Mouse (Mus musculus) bone marrow, adult 2 months (tissue): ENCODE measurements around the gene Ddah1.

Source experiments
- CTCF ChIP-seq: fragments of 200-500 bp; IDR thresholded peaks from 2 replicates; pipeline ENCODE4 v1.5.1; 2011; ENCODE audit warnings: low read length, control low read depth; ENCODE audit not compliant: control insufficient read depth, insufficient read depth
- POLR2A ChIP-seq: fragments of 200-500 bp; IDR thresholded peaks from 2 replicates; pipeline ENCODE4 v1.6.1; 2011; ENCODE audit warnings: low read depth, mild to moderate bottlenecking, control low read depth, low read length, borderline replicate concordance; ENCODE audit not compliant: control insufficient read depth

DNA sequence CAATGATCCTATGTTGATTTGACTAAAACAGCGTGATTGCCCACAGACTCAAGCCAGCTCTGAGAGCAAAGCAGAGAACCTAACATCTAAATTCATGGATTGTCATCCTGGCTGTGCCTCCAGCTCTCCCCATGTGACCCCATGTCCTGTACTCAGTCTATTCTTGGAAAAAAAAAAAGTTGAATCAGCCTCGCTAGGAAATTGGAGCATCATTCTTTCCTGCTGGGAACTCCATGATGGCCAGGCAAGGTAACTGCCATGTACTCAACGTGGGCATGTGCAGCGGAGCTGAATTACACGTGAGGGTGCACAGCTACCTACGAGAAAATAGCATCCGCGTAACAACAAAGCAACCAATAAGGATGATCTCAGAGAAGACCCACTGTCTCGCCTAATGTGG is 114.2 kb downstream of the Ddah1 start:
- TF ChIP-seq POLR2A: no peak
- TF ChIP-seq CTCF: no peak
